Mouse (Mus musculus) midbrain, embryonic 10.5 days (tissue): ENCODE data around the gene Hck. TPM values are rescaled to one million over a fixed set of nuclear protein-coding genes. Genes with fewer than 3 reads are reported as not detected.
A peak's percentile ranks its signal among the peaks of the same experiment; 100 is the strongest.

ENCODE experiments used
- DNase-seq: peaks from one replicate; pipeline ENCODE4 v3.0.0-alpha.2; 2017; ENCODE audit warnings: low spot score
- H3K27ac ChIP-seq: fragments of 300-500 bp; sonication (generic); replicated peaks from 2 replicates; pipeline ENCODE4 v1.5.1; 2016; ENCODE audit warnings: mild to moderate bottlenecking
- H3K27me3 ChIP-seq: fragments of 300-500 bp; sonication (generic); 2 replicates; pipeline ENCODE4 v1.6.1; 2016; ENCODE audit warnings: low read depth, mild to moderate bottlenecking; ENCODE audit not compliant: poor library complexity, severe bottlenecking
- H3K36me3 ChIP-seq: fragments of 300-500 bp; sonication (generic); 2 replicates; pipeline ENCODE4 v1.6.1; 2016; ENCODE audit warnings: mild to moderate bottlenecking, moderate library complexity
- H3K4me1 ChIP-seq: fragments of 300-500 bp; sonication (generic); 2 replicates; pipeline ENCODE4 v1.6.1; 2016
- H3K4me3 ChIP-seq: fragments of 300-500 bp; sonication (generic); 2 replicates; pipeline ENCODE4 v1.5.1; 2016; ENCODE audit warnings: mild to moderate bottlenecking, moderate library complexity
- H3K9me3 ChIP-seq: fragments of 300-500 bp; sonication (generic); replicated peaks from 2 replicates; pipeline ENCODE4 v1.6.1; 2016; ENCODE audit warnings: mild to moderate bottlenecking
- WGBS: fragments of 180-500 bp; shearing (Covaris S2); methylation state at CpG from one replicate; pipeline ENCODE4 v1.1.7; 2016; 5-methylcytosine and 5-hydroxymethylcytosine counted together
- polyA plus RNA-seq: library from polyadenylated mRNA; unstranded; fragments of >200 nt; fragmentation: Nextera tagmentation; extraction: Ambion mirVana; gene quantifications from 2 replicates; pipeline ENCODE4 v1.2.1, GENCODE M21; 2016

Gene Hck
- polyA plus RNA-seq, 1 experiment from 2014 or later, result 2.1 TPM

DNA sequence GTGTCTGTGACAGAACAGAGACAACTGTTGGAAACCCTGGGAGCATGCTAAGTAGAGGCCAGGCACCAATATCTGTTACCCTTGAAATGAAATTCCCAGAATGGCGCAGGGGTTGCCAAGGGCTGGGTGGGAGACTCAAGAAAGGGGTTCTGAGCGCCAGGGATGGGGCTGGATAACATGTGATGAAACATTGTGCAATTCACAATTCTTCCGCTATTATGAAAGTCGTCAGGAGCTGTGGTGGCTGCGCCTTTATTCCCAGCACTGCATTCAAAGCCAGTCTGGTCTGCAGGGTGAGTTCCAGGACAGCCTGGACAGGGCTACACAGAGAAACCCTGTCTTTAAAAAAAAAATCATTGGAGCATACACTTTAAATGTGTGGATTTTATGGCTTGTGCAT lies 37.1 kb downstream of the Hck start:
- no peaks in the 10 kb centered on the region for H3K36me3 ChIP-seq
- WGBS, result 80% methylated on average over 5 of the region's 5 CpGs

DNA sequence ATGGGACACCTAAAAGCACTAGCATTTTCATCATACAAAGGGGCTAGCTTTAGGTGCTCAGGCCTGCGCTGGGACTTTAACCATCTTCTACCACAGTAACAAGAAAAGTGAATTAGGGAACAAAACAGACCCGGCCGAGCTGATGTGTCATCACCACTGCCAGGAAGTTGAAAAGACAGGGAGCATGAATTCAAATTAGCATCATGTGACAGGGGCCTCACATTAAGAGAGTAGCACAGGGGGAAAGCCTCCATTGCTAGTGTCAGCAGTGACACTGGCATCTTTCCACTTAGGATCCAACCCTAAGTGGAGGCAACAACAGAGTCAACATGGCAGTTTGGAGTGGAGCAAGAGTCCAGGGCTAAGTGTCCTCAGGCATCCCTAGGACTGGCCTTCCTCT lies 39.0 kb downstream of the Hck start:
- 81% methylated on average over 3 of the region's 3 CpGs for WGBS
- H3K27ac ChIP-seq, result no peak overlapping the region
- H3K4me1 ChIP-seq, result no peaks in the 10 kb centered on the region
- H3K27me3 ChIP-seq, result peaks cover 2% of the 10 kb centered on the region; the same call in 1 of the 2 replicates
- no peaks in the 10 kb centered on the region for H3K9me3 ChIP-seq
- no peak overlapping the region for H3K4me3 ChIP-seq
- DNase-seq, result no peak
- H3K36me3 ChIP-seq, result no peaks in the 10 kb centered on the region

More for the DNA sequence above, 37.1 kb downstream of the Hck start:
- no peak for DNase-seq
- Histone ChIP-seq H3K4me1 (peaks cover 2% of the 10 kb centered on the region), H3K27me3 (peaks cover 5% of the 10 kb centered on the region; the same call in 1 of the 2 replicates), H3K4me3 (no peak overlapping the region), H3K9me3 (no peaks in the 10 kb centered on the region), H3K27ac (no peak overlapping the region)

DNA sequence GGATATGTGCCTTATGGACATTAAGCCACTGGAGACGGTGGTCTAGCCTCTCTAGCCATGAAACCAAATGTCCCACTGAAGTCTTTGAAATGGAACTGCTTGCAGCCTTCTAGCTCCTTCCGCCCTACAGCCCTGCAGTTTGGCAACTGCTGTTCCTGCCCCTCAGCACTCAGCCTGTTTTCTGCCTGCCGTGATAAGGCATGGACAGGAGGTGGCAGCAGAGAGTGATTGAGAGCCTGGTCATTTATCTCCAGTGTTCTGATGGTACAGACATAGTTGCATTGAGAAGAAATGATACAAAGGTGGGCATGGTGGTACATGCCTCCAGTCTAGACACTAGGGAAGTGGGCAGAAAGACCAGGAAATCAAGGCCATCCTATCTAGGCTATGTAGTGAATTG lies 39.4 kb downstream of the Hck start:
- 21% methylated on average over 3 of the region's 3 CpGs for WGBS
- H3K4me1 ChIP-seq, result no peaks in the 10 kb centered on the region
- no peaks in the 10 kb centered on the region for H3K9me3 ChIP-seq
- H3K27ac ChIP-seq, result no peak overlapping the region
- H3K36me3 ChIP-seq, result no peaks in the 10 kb centered on the region
- DNase-seq, result peak; percentile 60
- H3K27me3 ChIP-seq, result no peaks in the 10 kb centered on the region
- H3K4me3 ChIP-seq, result no peak overlapping the region

DNA sequence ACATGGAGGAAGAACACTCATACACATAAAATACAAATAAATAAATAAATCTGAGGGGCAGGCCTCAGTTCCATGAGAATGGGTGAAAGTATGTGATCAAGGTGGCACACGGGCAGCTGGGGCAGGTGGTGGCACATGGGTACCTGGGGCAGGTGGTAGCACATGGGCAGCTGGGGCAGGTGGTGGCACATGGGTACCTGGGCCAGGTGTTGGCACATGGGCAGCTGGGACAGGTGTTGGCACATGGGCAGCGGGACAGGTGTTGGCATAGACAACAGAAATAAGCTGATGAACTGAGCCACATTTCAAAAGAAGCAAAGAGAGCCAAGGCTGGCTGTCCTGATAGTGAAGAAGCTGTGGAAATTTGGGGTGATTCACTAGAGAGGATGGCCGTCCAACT lies 41.5 kb downstream of the Hck start:
- 80% methylated on average over 3 of the region's 3 CpGs for WGBS
- Histone ChIP-seq H3K4me1 (no peaks in the 10 kb centered on the region), H3K27me3 (no peaks in the 10 kb centered on the region), H3K27ac (no peak overlapping the region), H3K9me3 (no peaks in the 10 kb centered on the region), H3K36me3 (no peaks in the 10 kb centered on the region), H3K4me3 (no peak overlapping the region)
- no peak for DNase-seq

DNA sequence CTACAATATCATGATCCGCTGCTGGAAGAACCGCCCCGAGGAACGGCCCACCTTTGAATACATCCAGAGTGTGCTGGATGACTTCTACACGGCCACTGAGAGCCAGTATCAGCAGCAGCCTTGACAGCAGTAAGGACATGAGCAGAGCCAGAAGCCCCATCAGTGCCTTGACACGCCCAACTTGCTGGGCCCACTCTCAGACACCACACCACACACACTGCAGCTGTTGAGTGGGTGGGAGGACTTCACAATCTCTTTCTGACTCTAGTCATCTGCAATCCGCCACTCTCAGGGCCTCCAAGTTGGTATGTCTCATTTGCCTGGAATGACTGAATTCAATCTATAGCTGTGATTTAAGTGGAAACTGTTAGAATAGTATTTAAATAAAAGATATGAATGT lies 42.8 kb downstream of the Hck start:
- no peaks in the 10 kb centered on the region for H3K36me3 ChIP-seq
- no peak overlapping the region for H3K27ac ChIP-seq
- H3K9me3 ChIP-seq, result no peaks in the 10 kb centered on the region
- H3K27me3 ChIP-seq, result no peaks in the 10 kb centered on the region
- no peaks in the 10 kb centered on the region for H3K4me1 ChIP-seq
- H3K4me3 ChIP-seq, result no peak overlapping the region
- DNase-seq, result no peak
- WGBS, result 94% methylated on average over 7 of the region's 7 CpGs

DNA sequence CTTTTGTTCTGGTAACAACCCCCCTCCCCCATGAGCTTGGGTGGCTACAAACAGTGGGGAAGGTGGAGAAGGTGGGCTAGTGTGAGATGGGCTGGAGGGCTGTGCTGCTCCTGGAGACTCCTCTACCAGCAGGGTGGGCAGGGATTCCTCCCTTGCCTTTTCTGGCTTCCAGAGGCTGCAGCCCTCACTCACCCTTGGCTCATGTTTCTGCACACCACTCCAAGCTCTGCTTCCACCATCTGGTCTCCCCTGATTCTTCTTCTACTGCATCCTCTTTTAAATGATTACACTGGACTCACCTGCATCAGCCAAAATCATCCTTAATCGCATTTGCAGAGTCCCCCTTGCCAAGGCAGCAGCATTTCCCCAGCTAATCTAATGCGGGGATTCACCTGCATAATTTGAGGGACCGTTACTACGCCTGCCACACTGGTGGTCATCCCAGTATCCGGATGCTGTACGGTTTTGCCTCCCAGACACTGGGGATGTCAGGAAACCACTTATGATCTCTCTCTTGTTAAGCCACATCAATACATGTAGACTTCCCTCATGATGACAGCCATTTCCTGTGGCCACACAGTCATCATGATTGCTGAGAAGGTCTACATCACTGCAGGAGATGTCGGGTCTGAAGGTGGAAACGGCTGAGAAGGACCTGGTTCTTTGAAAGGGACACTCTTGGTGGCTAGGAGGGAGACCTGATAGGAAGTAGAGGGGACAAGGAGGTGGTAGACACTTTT lies 43.8 kb downstream of the Hck start:
- Histone ChIP-seq H3K9me3 (no peaks in the 10 kb centered on the region), H3K27ac (no peak overlapping the region), H3K27me3 (no peaks in the 10 kb centered on the region), H3K36me3 (no peaks in the 10 kb centered on the region), H3K4me3 (no peak overlapping the region), H3K4me1 (no peaks in the 10 kb centered on the region)
- DNase-seq, result no peak
- WGBS, result 84% methylated on average over 8 of the region's 8 CpGs

DNA sequence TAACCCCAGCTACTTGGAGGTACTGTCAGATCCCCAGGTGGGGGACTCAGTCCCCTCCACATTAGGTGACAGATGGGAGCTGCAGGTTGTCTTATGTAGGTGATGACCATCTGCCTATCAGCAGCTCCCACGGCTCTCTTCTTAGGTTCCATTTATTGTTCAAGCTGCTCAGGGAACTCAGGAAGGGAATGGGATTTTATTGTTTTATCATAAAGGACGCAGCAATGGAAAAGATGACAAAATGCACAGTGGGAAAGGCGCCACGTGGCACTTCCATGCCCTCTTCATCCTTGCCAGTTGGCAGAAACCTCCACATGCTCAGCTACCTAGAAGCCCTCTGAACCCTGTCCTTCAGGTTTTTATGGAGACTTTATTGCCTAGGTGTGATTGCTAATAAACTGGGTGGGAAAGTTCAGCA lies 44.8 kb downstream of the Hck start:
- WGBS, result 69% methylated on average over 4 of the region's 4 CpGs

DNA sequence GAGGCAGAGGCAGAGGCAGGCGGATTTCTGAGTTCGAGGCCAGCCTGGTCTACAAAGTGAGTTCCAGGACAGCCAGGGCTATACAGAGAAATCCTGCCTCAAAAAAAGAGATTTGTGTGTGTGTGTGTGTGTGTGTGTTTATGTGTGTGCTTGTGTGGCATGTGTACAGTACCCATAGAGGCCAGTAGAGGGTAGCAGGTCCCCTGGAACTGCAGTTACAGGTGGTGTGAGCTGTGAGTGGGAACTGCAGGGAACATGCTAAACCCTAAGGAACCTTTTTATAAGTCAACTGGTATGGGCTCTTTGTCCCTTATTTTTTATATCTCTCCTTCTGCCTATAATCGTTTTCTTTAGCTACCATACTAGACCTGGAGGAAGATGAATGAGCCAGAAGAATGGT lies 49.0 kb downstream of the Hck start:
- DNase-seq, result no peak
- no peaks in the 10 kb centered on the region for H3K27me3 ChIP-seq
- no peak overlapping the region for H3K4me3 ChIP-seq
- no peak overlapping the region for H3K27ac ChIP-seq
- H3K4me1 ChIP-seq, result peaks cover 5% of the 10 kb centered on the region
- H3K9me3 ChIP-seq, result no peaks in the 10 kb centered on the region
- no peaks in the 10 kb centered on the region for H3K36me3 ChIP-seq
- 79% methylated on average over 3 of the region's 3 CpGs for WGBS

More for the DNA sequence above, 44.8 kb downstream of the Hck start:
- no peaks in the 10 kb centered on the region for H3K4me1 ChIP-seq
- no peaks in the 10 kb centered on the region for H3K9me3 ChIP-seq
- no peaks in the 10 kb centered on the region for H3K36me3 ChIP-seq
- no peaks in the 10 kb centered on the region for H3K27me3 ChIP-seq
- H3K4me3 ChIP-seq, result no peak overlapping the region
- H3K27ac ChIP-seq, result no peak overlapping the region
- no peak for DNase-seq

DNA sequence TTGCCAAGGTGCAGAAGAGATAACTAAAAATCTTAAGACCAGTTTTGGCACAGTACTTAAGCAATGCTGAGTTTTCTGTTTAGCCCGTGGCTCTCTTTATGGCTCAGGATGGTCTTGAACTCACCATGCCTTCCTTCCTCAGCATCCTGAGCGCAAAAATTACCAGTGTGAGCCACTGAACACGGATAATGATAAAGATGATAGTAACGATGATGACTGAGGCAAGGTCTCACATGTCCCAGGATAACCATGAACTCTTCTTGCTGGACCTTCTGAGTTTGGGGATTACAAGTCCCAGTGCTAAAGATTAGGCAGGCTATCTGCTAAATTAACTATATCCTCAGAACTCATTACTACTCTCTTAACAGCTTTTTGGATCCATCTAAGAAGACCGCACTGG lies 51.9 kb downstream of the Hck start:
- no peaks in the 10 kb centered on the region for H3K9me3 ChIP-seq
- H3K36me3 ChIP-seq, result peaks cover 14% of the 10 kb centered on the region
- H3K27ac ChIP-seq, result no peak overlapping the region
- no peak for DNase-seq
- H3K27me3 ChIP-seq, result peaks cover 2% of the 10 kb centered on the region
- WGBS, result 88% methylated on average over 5 of the region's 5 CpGs
- H3K4me1 ChIP-seq, result peaks cover 15% of the 10 kb centered on the region
- H3K4me3 ChIP-seq, result no peak overlapping the region

DNA sequence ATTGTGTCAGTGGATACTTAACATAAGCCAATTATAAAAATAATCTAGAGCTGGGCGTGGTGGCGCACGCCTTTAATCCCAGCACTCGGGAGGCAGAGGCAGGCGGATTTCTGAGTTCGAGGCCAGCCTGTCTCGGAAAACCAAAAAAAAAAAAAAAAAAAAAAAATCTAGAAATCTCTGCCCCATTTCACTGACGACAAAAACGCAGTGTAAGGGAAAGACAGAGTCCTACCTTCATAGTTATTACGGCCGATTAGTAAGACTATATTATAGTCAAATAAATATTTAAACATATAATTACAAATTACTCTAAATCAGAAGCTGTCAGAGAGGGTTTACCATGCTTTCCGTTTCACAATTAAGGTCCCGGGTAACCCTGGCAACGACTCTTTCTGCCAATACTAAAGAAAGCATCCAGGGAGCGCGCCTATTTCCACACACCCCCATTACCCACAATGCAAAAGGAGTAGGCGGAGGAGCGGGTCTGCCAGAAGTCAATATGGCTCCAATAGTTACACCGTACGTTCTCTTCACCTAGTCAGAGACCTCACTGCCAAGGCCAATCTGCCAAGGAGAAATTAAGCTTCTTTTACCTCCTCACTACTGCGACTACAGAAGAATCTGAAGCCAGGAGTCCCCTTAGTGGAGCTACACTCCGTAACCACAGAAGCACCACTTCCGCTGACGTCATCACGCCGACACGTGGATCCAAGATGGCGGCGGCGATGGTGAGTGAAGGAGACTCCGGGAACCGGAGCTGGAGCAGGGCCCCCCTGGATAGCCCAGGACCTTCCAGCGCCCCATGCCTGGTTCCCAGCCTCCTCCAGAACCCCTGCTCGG lies 52.8 kb downstream of the Hck start, which contains the start of gene Tm9sf4:
Gene Tm9sf4 (plus strand): TSS at position 460 of the 840 bp plus-strand sequence.
- H3K27me3 ChIP-seq, result peaks cover 12% of the 10 kb centered on the region
- peaks cover 23% of the 10 kb centered on the region for H3K36me3 ChIP-seq
- peak; percentile 93 for DNase-seq
- H3K4me1 ChIP-seq, result peaks cover 15% of the 10 kb centered on the region
- peak within 1 kb of the TSS; percentile 78 for H3K4me3 ChIP-seq
- 11% methylated on average over 34 of the region's 34 CpGs for WGBS
- H3K9me3 ChIP-seq, result no peaks in the 10 kb centered on the region
- H3K27ac ChIP-seq, result peak within 1 kb of the TSS; percentile 96

DNA sequence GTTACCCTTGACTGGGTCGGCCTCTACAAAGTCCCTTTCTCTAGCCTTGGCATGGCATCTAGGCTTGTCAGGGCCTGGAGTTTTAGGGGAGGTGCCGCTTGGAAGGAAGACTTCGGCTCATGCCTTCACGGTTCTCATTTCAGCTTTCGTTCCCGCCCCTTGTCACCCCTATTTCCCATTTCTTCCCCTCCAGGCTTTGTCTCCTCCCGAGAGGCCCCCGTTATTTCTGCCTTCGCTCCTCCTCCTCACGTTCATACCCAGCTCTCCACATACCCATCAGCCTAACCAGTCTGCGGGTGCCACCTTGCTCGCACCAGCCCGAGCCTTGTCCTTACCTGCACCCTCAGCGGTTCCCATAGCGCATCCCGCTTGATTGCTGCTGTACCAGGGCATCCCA lies 53.4 kb downstream of the Hck start:
- Histone ChIP-seq H3K27ac (peak overlapping the region; percentile 96), H3K4me1 (peaks cover 21% of the 10 kb centered on the region), H3K27me3 (peaks cover 18% of the 10 kb centered on the region), H3K9me3 (no peaks in the 10 kb centered on the region), H3K4me3 (peak overlapping the region; percentile 78), H3K36me3 (peaks cover 29% of the 10 kb centered on the region)
- DNase-seq, result no peak
- WGBS, result 1% methylated on average over 16 of the region's 16 CpGs

DNA sequence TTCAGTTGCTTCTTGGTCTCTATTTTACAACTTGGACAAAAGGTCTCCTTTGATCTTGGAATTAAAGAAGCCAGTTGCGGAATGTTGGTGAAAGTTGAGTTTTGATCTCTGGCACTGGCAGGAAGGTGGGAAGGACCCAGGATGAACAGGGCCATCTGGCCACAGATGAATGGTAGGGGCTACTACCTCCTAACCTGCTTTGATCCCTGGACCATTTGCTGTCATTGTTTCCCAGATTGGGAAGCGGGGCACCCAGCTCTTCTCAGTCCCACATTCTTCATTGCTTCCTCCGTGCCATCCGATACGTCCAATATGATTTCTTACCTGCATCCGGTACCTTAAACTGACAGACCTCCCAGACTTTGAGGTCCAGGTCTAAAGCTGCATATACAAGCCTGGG lies 58.9 kb downstream of the Hck start:
- no peak for DNase-seq
- Histone ChIP-seq H3K4me3 (no peak overlapping the region), H3K27ac (no peak overlapping the region), H3K4me1 (peaks cover 43% of the 10 kb centered on the region), H3K9me3 (no peaks in the 10 kb centered on the region), H3K27me3 (peaks cover 25% of the 10 kb centered on the region), H3K36me3 (peaks cover 49% of the 10 kb centered on the region)
- 37% methylated on average over 6 of the region's 6 CpGs for WGBS
